Mouse (Mus musculus) myocyte (in vitro differentiated cells): ENCODE measurements around the gene Lrfn1.

ENCODE experiments used
- MAX ChIP-seq: IDR thresholded peaks from one replicate; pipeline ENCODE4 v1.6.1; 2011; ENCODE audit warnings: low read depth, mild to moderate bottlenecking, control low read depth
- POLR2A ChIP-seq: IDR thresholded peaks from one replicate; pipeline ENCODE4 v1.6.1; 2011; ENCODE audit warnings: low read depth, mild to moderate bottlenecking, control low read depth, moderate library complexity; ENCODE audit not compliant: insufficient read length
- TCF3 ChIP-seq: IDR thresholded peaks from one replicate; pipeline ENCODE4 v1.6.1; 2011; ENCODE audit warnings: low read depth, control low read depth; ENCODE audit not compliant: insufficient read length

- no peak for TF ChIP-seq TCF3
- TF ChIP-seq POLR2A: no peak
- TF ChIP-seq MAX: no peak
Measured at GRCm38 (mm10) chr7:28464416-28465212, 12.8 kb downstream of the Lrfn1 start.
